Mouse (Mus musculus) limb, embryonic 11.5 days (tissue): ENCODE measurements around the gene Pde6g. TPM values are rescaled to one million over a fixed set of nuclear protein-coding genes. Genes with fewer than 3 reads are reported as not detected.

Source experiments
- ATAC-seq: fragments of 200-750 bp; cut with Nextera tagmentation; 2 replicates; pipeline ENCODE4 v1.8.0; 2017; ENCODE audit warnings: low read depth; ENCODE audit not compliant: insufficient number of reproducible peaks, low FRiP score, low TSS enrichment
- DNase-seq: peaks from one replicate; pipeline ENCODE4 v3.0.0-alpha.2; 2015; ENCODE audit warnings: low spot score
- H3K27ac ChIP-seq: fragments of 300-500 bp; sonication (generic); replicated peaks from 2 replicates; pipeline ENCODE4 v1.5.1; 2014; ENCODE audit warnings: low read depth, mild to moderate bottlenecking, low read length
- H3K27me3 ChIP-seq: fragments of 300-500 bp; sonication (generic); 2 replicates; pipeline ENCODE4 v1.6.1; 2014; ENCODE audit warnings: mild to moderate bottlenecking, low read length, mixed read lengths; ENCODE audit not compliant: control insufficient read depth, insufficient read depth
- H3K36me3 ChIP-seq: fragments of 300-500 bp; sonication (generic); 2 replicates; pipeline ENCODE4 v1.6.1; 2014; ENCODE audit warnings: mild to moderate bottlenecking, low read length, moderate library complexity, mixed read lengths; ENCODE audit not compliant: control insufficient read depth, insufficient read depth
- H3K4me1 ChIP-seq: fragments of 300-500 bp; sonication (generic); 2 replicates; pipeline ENCODE4 v1.6.1; 2014; ENCODE audit warnings: low read length, mixed read lengths; ENCODE audit not compliant: control insufficient read depth, insufficient read depth
- H3K4me2 ChIP-seq: fragments of 300-500 bp; sonication (generic); 2 replicates; pipeline ENCODE4 v1.6.1; 2014; ENCODE audit warnings: low read depth, mild to moderate bottlenecking, moderate library complexity; ENCODE audit not compliant: severe bottlenecking
- H3K4me3 ChIP-seq: fragments of 300-500 bp; sonication (generic); 2 replicates; pipeline ENCODE4 v1.5.1; 2014; ENCODE audit warnings: low read depth, low read length
- H3K9ac ChIP-seq: fragments of 300-500 bp; sonication (generic); 2 replicates; pipeline ENCODE4 v1.6.1; 2014; ENCODE audit warnings: mild to moderate bottlenecking, low read length
- H3K9me3 ChIP-seq: fragments of 300-500 bp; sonication (generic); 2 replicates; pipeline ENCODE4 v1.6.1; 2016; ENCODE audit warnings: low read length; ENCODE audit not compliant: control insufficient read depth
- WGBS: fragments of 180-500 bp; shearing (Covaris S2); extraction: QIAGEN DNeasy Blood & Tissue Kit; methylation state at CpG from one replicate; pipeline ENCODE4 v1.1.7; 2014; 5-methylcytosine and 5-hydroxymethylcytosine counted together
- polyA plus RNA-seq: library from polyadenylated mRNA; unstranded; fragments of >200 nt; fragmentation: Nextera tagmentation; extraction: Ambion mirVana; gene quantifications from 2 replicates; pipeline ENCODE4 v1.2.1, GENCODE M21; 2014

Gene Pde6g
- polyA plus RNA-seq, 1 experiment from 2014 or later, result 0.19 TPM

- peaks cover 29% of the 10 kb centered on the region for H3K36me3 ChIP-seq
- H3K4me2 ChIP-seq, result peak overlapping the region; percentile 93
- peak overlapping the region; percentile 12; the same call in 1 of the 2 replicates for H3K27ac ChIP-seq
- DNase-seq (no peak), ATAC-seq (no peak)
- WGBS, result 10% methylated on average over 10 of the region's 10 CpGs
- H3K27me3 ChIP-seq, result no peaks in the 10 kb centered on the region
- peaks cover 14% of the 10 kb centered on the region for H3K4me1 ChIP-seq
- H3K4me3 ChIP-seq, result peak overlapping the region; percentile 97
- H3K9me3 ChIP-seq, result no peaks in the 10 kb centered on the region
- H3K9ac ChIP-seq, result peak overlapping the region; percentile 94
Measured at GRCm38 (mm10) chr11:120485251-120485650, 32.0 kb upstream of the Pde6g start.

GRCm38 (mm10) chr11:120484265-120484981 lies 31.1 kb upstream of the Pde6g start, which contains the start of gene Mrpl12:
Gene Mrpl12, plus strand, starts transcription at chr11:120484613.
- no peaks in the 10 kb centered on the region for H3K9me3 ChIP-seq
- H3K9ac ChIP-seq, result peak within 1 kb of the TSS; percentile 94

GRCm38 (mm10) chr11:120483448-120483934 lies 30.2 kb upstream of the Pde6g start:
- no peak overlapping the region for H3K4me3 ChIP-seq
- no peak overlapping the region; the same call in 1 of the 2 replicates for H3K27ac ChIP-seq
- peak overlapping the region; percentile 93; the same call in 1 of the 2 replicates for H3K4me2 ChIP-seq
- DNase-seq (no peak), ATAC-seq (no peak)
- H3K9ac ChIP-seq, result peak overlapping the region; percentile 94
- peaks cover 40% of the 10 kb centered on the region for H3K36me3 ChIP-seq
- no peaks in the 10 kb centered on the region for H3K27me3 ChIP-seq
- 92% methylated on average over 7 of the region's 7 CpGs for WGBS
- H3K4me1 ChIP-seq, result peaks cover 10% of the 10 kb centered on the region
- no peaks in the 10 kb centered on the region for H3K9me3 ChIP-seq

More at GRCm38 (mm10) chr11:120484265-120484981, 31.1 kb upstream of the Pde6g start, which contains the start of gene Mrpl12:
- peak within 1 kb of the TSS; percentile 93 for H3K4me2 ChIP-seq
- H3K36me3 ChIP-seq, result peaks cover 31% of the 10 kb centered on the region
- peaks cover 10% of the 10 kb centered on the region for H3K4me1 ChIP-seq
- ATAC-seq (peak; percentile 87), DNase-seq (peak; percentile 93)
- peak within 1 kb of the TSS; percentile 60 for H3K27ac ChIP-seq
- no peaks in the 10 kb centered on the region for H3K27me3 ChIP-seq
- under 1% methylated on average over 60 of the region's 60 CpGs for WGBS
- peak within 1 kb of the TSS; percentile 97 for H3K4me3 ChIP-seq

DNA sequence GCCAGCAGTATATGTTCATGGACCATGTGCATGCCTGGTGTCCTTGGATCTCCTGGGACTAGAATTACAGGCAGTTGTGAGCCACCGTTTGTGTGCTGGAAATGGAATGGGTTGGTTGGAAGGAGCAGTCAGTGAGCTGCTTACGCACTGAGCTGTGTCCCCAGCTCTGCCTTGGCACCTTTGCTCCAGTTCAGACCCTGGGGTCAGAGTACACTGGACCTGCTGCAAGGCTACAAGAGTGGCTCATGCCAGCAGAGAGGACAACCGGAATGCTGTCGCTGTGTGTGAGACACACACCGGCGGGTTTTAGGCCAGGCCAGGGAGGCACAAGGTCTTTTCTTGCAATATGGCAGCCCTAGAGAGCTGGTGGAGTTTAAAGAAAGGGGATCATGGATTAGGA lies 18.8 kb upstream of the Pde6g start:
- ATAC-seq (no peak), DNase-seq (no peak)
- Histone ChIP-seq H3K4me3 (no peak overlapping the region), H3K36me3 (peaks cover 17% of the 10 kb centered on the region), H3K4me2 (no peak overlapping the region), H3K27me3 (no peaks in the 10 kb centered on the region), H3K4me1 (peaks cover 4% of the 10 kb centered on the region; the same call in 1 of the 2 replicates), H3K27ac (no peak overlapping the region), H3K9me3 (no peaks in the 10 kb centered on the region), H3K9ac (no peak overlapping the region)
- 94% methylated on average over 6 of the region's 6 CpGs for WGBS

DNA sequence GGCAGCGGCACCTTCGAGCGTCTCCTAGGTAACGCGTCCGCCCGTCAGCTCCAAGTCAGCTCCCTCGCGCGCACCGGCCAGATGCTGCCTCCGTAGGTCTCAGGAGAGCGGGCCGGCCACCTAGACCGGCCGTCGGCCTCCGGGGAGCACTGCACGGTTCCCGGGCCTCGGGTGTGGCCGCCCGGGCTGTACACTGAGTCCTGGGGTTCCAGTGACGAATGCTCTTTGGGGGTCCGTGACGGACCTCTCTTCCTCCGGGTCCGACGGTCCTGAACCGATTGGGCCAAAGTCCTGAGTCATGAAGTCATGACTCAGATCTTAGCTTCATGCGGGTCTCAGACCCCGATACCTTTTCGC lies 14.4 kb upstream of the Pde6g start:
- H3K4me2 ChIP-seq, result peak overlapping the region; percentile 78
- 1% methylated on average over 33 of the region's 33 CpGs for WGBS
- no peaks in the 10 kb centered on the region for H3K27me3 ChIP-seq
- H3K4me1 ChIP-seq, result peaks cover 4% of the 10 kb centered on the region; the same call in 1 of the 2 replicates
- H3K27ac ChIP-seq, result no peak overlapping the region
- DNase-seq, result no peak
- peak overlapping the region; percentile 52 for H3K9ac ChIP-seq
- ATAC-seq, result no peak
- peaks cover 10% of the 10 kb centered on the region for H3K36me3 ChIP-seq
- H3K9me3 ChIP-seq, result no peaks in the 10 kb centered on the region
- H3K4me3 ChIP-seq, result peak overlapping the region; percentile 90

DNA sequence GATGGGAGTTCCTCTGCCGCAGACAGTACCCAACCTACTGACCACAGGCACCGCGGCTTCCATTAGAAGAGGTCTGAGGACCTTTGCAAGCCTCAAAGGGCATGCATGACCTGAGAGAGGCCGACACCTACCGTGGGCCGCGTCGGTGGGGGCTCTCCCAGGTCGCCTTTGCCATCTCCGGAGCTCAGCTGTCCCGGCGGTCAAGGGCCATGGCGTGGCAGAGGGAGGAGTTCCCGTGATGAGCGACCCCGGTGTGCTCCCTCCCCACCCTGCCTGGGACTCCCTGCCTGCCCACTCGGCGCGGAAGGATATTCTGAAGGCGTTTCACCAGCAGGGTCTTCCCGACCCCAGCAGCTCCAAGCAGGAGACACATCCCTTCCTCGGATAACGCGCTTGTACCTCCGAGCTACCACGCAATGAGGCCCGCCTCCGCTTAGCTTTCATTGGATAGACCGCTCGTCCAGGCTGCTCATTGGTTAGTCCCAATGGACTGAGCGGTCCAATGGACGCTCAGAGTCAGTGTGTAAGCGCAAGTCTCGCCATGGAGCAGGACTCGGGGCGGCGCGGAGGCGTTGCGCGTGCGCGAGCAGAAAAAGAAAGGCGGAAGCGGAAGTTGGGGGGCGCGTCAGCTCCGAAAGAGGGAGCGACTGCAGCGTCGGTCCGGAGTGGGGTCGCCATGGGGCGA lies 13.9 kb upstream of the Pde6g start, which contains the start of gene Arl16:
TSS of gene Arl16 (minus strand) at position 557 of the 685 bp plus-strand sequence.
- Histone ChIP-seq H3K27ac (0 out of 2 replicates have a peak within 1 kb of the TSS, but pooled peaks have one; percentile 40), H3K9me3 (no peaks in the 10 kb centered on the region), H3K9ac (peak within 1 kb of the TSS; percentile 82), H3K27me3 (no peaks in the 10 kb centered on the region), H3K36me3 (peaks cover 8% of the 10 kb centered on the region), H3K4me2 (peak within 1 kb of the TSS; percentile 94), H3K4me1 (peaks cover 4% of the 10 kb centered on the region; the same call in 1 of the 2 replicates), H3K4me3 (peak within 1 kb of the TSS; percentile 90)
- 0% methylated on average over 53 of the region's 54 CpGs for WGBS
- DNase-seq (peak; percentile 97), ATAC-seq (peak; percentile 100)

- H3K27ac ChIP-seq, result no peak overlapping the region
- 98% methylated on average over 4 of the region's 4 CpGs for WGBS
- H3K4me1 ChIP-seq, result peaks cover 4% of the 10 kb centered on the region; the same call in 1 of the 2 replicates
- no peak overlapping the region for H3K4me3 ChIP-seq
- ATAC-seq (no peak), DNase-seq (no peak)
- H3K9ac ChIP-seq, result no peak overlapping the region
- H3K36me3 ChIP-seq, result peaks cover 13% of the 10 kb centered on the region
- H3K27me3 ChIP-seq, result no peaks in the 10 kb centered on the region
- H3K9me3 ChIP-seq, result no peaks in the 10 kb centered on the region
- H3K4me2 ChIP-seq, result no peak overlapping the region
Measured at GRCm38 (mm10) chr11:120465521-120465920, 12.2 kb upstream of the Pde6g start.

- WGBS, result 94% methylated on average over 5 of the region's 5 CpGs
- Histone ChIP-seq H3K36me3 (peaks cover 16% of the 10 kb centered on the region; the same call in 1 of the 2 replicates), H3K4me2 (no peak overlapping the region), H3K27ac (no peak overlapping the region), H3K9ac (no peak overlapping the region), H3K4me3 (no peak overlapping the region), H3K4me1 (peaks cover 4% of the 10 kb centered on the region; the same call in 1 of the 2 replicates), H3K9me3 (no peaks in the 10 kb centered on the region), H3K27me3 (no peaks in the 10 kb centered on the region)
- no peak for ATAC-seq
- no peak for DNase-seq
Measured at GRCm38 (mm10) chr11:120464365-120464764, 11.1 kb upstream of the Pde6g start.
